Mouse (Mus musculus): ENCODE measurements at regions not wholly inside any gene's neighbourhood (a gene's known extent, or its start where the extent isn't known, plus 50 kb on each side); places are given as distances from the start of the nearest gene placed in this dataset.

DNA sequence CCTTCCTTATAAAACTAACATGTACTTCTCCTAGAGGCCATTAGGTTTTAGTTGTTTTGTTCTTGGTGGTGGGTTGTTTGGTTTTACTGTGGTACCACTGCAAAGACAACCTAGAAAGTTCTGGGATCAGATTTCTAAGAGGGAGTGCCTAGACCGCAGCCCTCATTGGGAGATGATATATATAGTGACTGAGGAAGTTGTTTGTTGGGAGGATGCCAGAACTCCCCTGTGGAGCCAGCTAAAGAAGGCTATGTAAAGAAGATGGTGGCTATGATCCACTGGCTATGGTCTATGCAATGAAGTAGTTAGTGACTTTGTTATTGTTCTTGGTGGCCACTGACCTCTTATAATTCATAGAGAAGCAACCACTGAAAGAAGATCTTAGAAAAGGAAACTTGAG, 283.8 kb upstream of the Kif2a start:
- no peak for DNase-seq (ENCODE audit: low spot score in 2 of 2)

DNA sequence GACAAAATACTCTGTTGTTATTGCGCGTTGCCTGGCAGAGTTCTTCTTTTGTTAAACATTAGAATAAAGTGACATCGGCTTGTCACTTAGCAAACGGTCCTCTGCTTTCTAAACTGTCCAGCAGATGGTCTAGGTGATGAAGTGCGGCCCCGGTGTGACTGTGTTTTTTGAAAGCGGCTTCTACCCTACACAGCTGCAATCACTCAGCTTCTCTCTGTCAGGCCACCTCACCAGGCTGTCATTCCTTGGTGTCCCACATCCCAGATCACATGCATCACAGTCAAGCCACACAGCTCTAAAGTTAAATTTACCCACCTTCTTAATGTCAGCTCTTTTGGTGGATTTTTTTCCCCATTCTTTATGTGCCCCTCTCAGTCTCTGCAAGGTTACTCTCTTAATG, 282.0 kb upstream of the Kif2a start:
- no peak for DNase-seq (ENCODE audit: low spot score in 2 of 2)

DNA sequence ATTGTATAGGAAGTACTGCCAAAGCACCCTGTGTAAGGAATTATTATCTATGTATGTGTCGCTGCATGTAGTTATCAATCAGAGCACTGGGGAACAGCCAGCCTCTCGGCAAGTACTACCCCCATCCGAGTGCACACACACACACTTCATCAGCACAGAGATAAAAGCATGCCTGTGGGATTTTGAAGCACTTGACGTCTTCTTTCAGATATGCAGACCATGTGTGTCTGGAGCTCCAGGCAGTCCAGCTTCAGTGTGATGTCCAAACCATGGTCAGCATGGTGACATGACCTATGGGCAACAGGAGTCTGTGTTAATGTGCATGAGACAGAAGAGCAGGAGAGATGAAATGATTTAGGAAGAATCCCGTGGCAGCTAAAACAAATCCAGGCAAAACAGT, 281.4 kb upstream of the Kif2a start:
- no peak for DNase-seq (ENCODE audit: low spot score in 2 of 2)

DNA sequence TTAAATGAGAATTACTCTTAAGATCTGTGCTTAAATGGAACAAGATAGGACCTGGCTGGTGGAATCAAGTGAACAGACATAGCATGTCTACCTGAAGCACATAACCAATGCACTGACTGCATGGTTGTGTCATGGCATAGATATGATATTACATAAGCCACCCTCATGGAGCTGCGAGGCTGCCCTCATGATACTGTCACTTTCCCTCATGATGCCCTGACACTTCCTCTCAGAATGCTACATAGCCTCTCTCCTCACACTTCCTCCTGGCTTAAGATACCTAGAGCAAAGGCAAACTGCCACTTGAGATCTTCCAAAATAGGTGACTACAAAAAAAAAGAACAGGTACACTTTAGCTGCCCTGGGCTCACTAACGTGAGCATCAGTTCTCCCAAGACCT, 278.9 kb upstream of the Kif2a start:
- no peak for DNase-seq (ENCODE audit: low spot score in 2 of 2)

DNA sequence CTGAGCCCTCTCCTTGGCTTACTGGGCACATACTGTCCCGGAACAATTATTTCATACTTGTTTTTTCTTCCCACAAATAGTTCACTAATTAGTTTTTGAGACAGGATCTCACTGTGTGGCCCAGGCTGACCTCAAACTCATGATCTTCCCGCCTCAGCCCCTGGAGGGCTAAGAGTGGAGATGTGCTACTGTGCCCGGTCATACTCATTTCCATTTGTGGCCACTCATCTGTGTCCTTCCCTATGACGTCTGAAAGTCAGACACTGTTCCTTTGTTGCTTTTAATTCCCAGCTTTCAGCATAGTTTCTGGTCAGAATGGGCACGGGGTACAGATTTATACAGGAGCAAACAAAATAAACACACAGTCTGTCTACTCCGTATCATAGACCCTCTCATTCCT, 242.7 kb upstream of the Kif2a start:
- DNase-seq (ENCODE audit: low spot score in 2 of 2) = no peak

DNA sequence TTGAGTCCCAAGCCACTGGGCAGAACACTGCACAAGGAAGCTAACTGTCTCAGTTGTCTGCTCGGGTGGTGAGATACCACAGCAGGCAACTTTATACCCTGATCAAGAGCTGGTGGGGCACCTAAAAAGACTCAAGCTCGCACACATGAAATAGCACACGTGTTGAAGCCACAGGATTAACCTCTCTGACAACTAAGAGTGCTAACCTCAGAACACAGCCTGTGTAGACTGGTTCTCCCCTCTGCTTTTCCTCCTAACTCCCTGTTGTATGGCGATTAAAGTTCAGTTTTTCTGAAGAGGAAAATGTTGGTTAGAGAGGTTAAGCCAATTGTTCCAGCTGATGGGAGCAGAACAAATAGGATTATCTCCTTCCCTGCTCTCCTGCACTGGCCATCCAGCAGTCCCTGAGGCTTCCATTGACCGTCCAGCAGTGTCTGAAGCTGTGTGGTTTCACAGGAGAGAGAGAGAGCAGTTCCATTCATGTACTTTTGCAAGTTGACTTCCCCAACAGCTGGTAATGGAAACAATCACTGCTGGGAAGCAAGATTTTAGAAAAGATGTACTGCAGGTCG, 239.6 kb upstream of the Kif2a start:
- no peak for DNase-seq (ENCODE audit: low spot score in 2 of 2)

DNA sequence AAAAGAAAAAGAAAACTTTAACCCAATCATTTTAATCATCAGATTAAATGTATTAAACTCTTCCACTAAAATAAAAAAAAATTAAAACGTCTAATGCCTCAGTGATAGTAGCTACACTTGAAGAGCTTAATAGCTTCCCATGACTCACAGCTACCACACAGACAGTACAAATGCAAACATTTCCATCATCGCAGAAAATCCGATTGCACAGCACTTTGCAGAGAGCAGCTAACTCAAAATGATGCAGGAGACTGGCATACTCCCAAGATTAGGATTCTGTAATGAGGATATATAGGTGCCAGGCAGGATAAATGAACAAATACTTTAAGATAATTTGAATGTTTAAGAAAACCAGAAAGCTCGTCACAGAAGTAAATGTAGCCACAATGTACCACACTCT, 238.3 kb upstream of the Kif2a start:
- DNase-seq (ENCODE audit: low spot score in 2 of 2) = no peak

DNA sequence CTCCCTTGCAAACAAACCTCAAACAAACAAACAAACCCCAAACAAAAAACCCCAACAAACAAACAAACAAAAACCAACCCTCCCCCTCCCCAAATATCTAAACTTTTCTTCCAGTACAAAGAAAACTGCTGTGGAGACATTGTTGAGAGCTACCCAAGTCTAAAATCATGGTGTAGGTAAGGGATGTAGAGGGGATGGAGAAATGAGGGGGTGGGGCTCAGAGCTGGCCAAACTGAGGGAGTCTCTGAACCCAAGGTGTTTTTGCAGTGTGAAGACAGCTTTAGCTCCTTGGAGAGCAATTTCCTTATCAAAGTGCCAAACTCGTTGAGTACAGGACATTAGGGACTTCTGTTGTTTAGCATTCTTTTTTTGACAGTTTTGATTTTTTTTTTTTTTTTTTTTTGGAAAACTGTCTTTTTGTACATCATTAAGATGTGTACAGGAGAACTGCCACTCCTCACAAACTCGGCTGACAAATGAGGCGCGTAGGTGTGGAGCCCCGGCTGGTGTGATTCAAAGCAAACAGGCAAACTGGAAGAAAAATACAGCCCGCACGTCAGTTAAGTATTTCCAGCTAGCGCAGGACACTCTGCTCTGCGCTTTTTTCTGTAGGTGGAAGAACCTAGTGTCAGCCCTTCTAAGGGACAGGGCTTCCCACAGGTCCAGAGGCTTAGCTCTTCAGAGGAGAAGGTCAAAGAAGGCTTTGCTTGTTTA, 226.0 kb upstream of the Kif2a start:
- peak in 1 of 2 experiments; percentile 11 for DNase-seq (ENCODE audit: low spot score in 2 of 2)

DNA sequence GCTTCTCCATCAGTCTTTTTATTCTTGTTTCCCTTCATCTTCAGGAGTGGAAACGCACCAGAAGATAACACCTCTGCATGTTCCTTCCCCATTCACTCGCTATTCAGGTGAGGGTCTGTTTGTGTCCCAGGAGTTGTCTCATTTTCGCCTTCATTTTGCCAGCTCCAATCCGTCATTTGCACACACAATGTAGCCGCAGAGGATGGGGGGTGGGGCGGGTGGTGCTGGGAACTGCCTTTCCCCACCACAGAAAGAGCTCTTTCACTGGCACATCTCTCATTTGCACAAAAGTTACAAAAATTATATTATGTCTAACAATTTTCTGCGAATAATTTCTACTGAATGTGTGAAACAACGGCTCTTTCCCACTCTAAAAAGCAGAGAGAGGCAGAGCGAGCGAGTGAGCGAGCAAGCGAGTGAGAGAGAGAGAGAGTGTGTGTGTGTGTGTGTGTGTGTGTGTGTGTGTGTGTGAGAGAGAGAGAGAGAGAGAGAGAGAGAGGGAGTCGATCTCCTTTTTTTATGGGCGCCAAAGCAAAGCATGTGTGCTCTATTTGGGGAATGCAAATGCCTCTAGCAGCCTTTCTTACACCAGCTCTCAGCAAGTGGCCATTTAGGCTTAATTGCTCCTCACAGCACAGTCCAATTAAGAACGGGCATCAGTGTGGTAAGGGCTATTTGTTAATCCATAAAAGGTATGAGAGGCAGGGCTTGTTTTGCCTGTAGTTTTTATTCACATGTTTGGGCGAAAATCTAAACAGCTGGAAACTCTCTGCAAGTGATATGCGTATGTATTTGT, 225.2 kb upstream of the Kif2a start:
- DNase-seq (ENCODE audit: low spot score in 2 of 2) = peak; percentile 15 to 24

DNA sequence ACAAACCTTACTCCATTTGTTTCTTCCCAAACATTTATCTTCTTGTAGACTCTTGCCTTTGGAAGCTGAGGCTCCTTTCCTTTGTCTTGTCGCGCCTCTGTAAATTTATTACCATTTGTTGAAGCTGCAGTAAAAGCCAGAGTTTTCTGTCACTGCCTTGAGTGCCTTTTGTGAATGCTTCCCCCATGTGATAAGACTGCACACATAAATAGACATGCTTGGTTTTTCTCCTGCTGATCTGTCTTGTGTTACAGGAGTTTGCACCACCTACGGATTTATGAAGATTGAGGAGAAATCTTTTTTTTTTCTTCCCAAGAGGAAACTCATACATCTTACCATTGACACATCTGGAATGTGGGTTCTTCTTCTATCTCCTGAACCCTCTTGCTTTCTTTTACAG, 222.2 kb upstream of the Kif2a start:
- peak; percentile 15 to 48 for DNase-seq (ENCODE audit: low spot score in 2 of 2)

DNA sequence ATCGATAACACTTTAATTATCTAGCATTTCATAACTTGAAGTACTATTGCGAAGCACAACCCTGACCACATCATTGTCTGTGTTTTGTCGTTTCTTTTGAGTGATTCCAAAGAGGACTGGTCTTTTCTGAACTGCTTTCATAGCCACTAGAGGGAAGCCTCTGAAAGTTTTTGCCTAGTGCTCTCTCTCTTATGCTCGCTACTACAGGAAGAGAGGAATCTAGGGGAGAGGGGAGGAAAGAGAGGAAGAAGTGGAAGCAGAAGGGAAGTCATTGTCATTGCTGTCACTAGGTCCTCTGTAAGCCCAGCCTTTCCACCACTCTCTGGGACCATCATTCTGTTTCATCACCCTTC, 217.1 kb upstream of the Kif2a start:
- no peak for DNase-seq (ENCODE audit: low spot score in 2 of 2)

DNA sequence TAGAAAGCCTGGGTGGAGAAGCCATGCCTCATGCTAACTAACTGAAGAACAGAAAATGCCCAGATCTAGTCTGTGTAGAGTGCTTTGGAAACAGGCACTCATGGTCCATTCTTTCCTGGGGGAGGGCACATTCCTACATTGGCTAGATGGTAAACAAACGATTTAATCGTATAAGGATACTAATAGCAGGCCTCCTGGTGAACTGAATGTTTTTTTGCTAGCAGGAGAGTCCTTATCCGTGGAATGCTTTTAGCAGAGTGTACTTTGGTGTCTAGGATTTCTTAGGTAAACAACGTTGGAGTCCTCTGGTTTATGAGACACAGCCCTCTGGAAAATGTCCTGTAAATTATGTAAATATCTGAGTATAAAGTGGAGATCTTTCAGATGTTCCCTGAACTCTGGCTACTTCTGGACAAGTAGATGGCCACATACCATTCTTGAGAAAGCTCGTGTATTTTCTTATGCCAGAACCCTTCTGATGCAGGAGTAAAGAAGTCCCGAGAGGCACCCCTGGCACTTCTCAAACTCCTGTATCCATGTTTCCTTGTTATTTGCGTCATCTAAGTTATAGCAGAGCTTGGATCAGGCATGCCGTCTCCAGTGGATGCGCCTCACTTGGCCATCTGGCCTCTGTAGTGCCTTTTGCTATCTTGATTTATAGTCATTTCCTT, 216.6 kb upstream of the Kif2a start:
- DNase-seq (ENCODE audit: low spot score in 2 of 2) = no peak

DNA sequence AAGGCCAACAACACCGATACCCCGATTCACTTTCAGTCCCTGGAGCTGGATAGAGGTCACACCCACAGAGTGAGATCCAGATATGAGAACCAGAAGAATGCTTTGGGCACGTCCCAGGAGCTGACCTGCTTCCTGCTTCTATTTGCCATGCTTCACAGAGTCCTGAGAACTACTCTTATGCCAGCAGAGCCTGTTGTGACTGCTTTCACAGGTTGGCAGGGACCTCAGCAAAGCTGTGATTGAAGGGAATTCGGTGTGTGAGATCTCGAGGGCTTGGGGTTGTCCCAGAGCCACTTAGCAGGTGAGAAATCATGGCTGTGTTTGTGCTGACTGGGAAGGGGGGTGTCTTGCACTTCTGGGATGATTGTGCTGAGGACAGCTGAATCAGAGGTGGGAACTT, 197.5 kb upstream of the Kif2a start:
- no peak for DNase-seq (ENCODE audit: low spot score in 2 of 2)

DNA sequence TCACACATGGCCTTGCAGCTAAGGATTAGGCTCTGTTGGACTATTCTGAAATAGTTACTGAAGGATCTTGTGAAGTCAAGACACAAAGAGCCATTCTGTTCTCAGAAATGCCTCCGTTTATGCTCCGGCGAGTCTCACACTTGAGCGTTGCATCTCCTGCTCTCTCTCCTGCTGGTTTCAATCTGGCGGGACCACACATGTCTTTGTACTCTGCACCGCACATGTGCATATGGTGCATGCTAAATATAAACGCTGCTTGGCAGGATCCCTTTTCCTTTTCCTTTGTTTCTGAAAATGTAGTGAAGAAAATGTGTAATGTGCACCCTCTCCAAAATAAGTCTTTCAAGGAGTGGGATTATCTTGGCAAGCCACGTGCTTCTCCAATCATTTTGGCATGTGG, 196.4 kb upstream of the Kif2a start:
- DNase-seq (ENCODE audit: low spot score in 2 of 2) = peak; percentile 64 to 86

DNA sequence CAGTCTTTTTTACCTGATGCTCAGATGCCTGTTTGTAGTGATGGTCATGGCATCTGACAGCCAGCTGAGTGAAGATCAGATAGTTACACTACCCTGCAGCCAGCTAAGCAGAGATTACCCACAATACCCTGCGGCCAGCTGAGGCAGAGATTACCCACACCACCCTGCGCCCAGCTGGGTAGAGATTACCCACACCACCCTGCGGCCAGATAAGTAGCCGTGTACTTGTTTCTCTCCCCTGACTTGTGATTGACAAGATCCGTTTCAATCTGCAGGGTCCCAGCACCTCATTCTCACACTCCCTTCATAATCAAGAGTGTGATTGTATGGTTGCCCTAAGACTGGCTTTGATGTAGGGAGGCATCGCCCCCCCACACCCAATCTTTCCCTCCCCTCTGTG, 195.9 kb upstream of the Kif2a start:
- no peak for DNase-seq (ENCODE audit: low spot score in 2 of 2)

DNA sequence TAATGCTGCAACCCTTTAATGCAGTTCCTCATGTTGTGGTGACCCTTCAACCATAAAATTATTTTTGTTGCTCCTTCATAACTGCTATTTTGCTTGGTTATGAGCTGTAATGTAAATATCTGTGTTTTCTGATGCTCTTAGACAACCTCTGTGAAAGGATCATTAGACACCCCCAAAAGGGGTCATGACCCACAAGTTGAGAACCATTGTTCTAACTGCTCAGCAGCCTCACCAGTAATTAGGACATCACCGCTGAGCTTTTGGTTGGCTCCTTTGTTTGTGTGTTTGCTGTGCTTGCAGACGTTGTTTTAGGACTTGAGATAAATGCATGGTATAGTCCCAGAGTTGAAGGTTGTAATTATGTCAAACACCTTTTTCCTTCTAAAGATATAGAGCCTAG, 191.4 kb upstream of the Kif2a start:
- DNase-seq (ENCODE audit: low spot score in 2 of 2) = no peak

DNA sequence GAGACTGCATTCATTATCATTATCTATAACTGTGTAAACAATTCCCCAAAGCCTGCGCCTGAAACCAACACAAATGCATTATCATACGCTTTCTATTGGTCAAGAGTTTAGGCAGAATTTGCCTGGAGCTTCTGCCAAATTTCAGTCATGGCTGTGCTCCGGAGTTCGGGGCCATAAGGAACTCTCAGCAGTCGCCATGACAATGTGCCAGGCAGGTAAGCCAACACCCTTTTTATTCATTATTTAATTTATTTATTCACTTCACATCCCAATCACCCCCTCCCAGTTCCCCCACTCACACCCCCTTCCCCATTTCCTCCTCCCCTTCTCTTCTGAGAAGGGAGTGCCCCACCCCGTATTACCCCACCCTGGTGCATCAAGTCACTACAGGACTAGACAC, 188.8 kb upstream of the Kif2a start:
- DNase-seq (ENCODE audit: low spot score in 2 of 2) = no peak

DNA sequence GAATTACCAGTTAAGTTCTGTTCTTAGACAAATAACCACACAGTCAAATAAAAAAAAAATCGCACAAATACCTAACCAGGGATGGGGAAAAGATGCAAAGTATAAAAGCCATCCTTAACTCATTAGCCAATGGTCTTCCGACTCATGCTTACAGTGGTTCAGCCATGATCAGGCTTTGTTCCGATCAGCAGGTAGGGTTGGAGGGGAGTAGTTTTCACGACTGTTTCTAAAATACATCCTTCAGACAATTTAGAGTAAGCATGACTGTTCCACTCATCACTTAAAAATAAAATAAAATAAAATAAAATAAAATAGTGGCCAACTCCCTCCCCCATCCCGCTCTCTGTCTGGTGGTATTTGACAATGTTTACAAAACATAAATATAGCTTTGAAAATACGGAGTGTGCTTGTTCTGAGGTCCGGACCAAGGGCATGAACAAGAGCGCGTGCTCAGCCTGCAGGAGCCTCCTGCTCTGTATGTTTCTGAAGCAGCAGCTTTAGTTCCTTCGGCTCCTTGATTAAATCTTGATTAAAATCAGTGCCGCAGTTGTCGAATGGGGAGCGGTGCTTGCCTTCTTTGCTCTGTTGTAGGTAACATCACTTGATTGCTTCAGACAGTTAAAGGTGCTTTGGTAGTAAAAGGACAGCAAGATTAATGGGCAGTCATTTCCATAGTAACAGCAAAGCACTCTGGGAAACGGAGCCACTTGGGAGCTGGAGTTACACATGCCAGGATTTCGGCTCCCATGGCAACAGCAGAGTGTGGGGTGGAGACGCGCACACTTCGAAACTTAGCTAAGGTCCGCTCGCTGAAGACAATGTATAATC, 185.6 kb upstream of the Kif2a start:
- DNase-seq (ENCODE audit: low spot score in 2 of 2) = peak; percentile 68 to 82

DNA sequence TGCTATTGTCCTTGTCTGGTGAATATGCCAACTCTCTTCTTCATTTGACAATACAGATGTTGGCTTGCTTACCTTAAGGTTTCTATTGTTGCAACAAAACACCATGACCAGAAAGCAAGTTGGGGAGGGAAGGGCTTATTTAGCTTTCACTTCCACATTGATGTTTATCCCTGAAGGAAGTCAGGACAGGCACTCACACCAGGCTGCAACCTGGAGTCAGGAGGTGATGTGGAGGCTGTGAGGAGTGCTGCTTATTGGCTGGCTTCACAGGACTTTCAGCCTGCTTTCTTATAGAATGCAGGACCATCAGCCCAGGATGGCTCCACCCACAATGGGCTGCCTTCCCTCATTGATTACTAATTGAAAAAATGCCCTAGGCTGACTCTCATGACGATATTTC, 177.9 kb upstream of the Kif2a start:
- no peak for DNase-seq (ENCODE audit: low spot score in 2 of 2)

DNA sequence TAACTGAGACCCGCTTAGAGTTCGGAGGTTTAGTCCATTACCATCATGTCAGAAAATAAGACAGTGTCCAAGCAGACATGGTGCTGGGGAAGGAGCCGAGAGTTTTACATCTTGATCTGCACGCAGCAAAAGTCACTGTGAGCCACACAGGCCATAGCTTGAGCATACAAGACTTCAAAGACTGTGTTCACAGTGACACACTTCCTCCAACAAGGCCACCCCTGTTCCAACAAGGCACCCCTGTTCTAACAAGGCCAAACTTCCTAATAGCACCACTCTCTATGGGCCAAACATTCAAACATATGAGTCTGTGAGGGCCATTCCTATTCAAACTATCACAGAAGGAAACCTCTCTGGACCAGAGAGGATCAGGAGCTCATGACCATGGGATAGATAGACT, 171.5 kb upstream of the Kif2a start:
- no peak for DNase-seq (ENCODE audit: low spot score in 2 of 2)

DNA sequence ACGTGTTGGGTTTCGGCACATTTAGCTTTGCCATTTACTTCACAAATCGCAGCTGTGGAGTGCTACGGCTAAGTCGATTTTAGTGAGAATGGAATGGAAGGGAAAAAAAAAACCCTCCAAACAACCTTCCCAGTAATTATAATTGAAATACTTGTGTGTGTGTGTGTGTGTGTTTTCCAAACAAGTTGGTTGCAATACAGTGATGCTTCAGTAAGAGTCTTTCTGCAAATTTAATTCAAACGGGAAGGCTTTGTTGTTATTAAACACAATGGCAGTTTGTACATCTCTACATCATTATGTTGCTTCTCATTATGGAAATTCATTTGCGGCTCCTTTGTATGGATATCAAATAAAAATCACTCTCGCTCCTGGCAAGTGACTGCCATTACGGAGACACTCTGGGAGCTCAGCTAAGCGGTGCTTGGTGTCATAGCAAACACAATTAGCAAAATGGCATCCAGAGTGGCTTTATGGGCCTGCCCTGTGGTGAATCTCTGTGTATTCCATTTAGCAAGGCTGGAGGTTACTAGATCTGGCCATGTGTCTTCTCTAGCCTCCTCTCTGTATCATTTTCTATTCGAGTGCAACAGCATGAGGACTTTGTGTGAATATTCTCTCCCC, 165.4 kb upstream of the Kif2a start:
- no peak for DNase-seq (ENCODE audit: low spot score in 2 of 2)

All from frontal cortex, postnatal 36 days (tissue).